Mouse (Mus musculus): ENCODE data around the gene Otos. TPM values are rescaled to one million over a fixed set of nuclear protein-coding genes. Genes with fewer than 3 reads are reported as not detected.
A peak's percentile ranks its signal among the peaks of the same experiment; 100 is the strongest.

The Otos gene
- polyA plus RNA-seq, 2 experiments from 2014 or later: 2.3 to 3.9 TPM

DNA sequence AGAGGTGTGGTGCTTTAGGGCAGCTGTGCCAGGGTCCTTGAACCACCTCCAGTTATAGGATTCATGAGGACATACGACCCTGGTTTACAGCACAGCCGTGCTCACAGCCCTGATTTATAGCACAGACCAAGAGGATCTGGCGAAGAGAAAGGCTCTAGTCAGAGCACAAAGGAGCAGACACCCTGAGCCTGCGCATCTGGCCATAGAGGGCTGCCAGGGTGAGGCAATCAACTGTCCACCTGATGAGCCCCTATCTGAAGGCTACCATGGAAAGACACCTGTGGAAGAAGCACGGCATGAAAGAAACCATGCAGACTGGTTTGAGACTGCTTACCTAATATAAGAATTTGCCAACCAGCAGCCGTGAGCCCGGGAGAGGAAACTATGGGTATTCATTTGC is 2.0 kb downstream of the Otos start:
- ATAC-seq: no peak

GRCm38 (mm10) chr1:92646111-92646510 is 2.5 kb downstream of the Otos start:
- ATAC-seq: no peak

GRCm38 (mm10) chr1:92644916-92645315 is 3.7 kb downstream of the Otos start:
- no peak for ATAC-seq

DNA sequence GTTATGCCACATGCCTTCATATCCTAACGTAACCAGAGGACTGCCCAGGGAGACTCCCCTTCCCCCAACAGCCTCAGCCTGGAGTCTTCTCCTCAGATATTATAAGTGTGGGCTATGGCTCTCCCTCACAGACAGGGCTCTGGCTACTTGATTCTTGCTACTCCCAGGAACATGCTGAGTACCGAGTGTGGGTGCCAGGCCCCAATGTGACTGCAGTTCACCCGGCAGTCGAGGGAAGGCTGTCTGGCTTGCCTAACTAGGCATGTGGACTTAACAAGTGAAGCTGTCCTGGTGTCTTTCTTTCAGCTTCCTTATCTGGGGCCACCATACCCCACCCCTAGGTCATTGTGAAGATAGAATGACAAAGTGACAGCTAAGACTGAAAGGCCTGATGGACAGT is 5.0 kb downstream of the Otos start:
- ATAC-seq: no peak

DNA sequence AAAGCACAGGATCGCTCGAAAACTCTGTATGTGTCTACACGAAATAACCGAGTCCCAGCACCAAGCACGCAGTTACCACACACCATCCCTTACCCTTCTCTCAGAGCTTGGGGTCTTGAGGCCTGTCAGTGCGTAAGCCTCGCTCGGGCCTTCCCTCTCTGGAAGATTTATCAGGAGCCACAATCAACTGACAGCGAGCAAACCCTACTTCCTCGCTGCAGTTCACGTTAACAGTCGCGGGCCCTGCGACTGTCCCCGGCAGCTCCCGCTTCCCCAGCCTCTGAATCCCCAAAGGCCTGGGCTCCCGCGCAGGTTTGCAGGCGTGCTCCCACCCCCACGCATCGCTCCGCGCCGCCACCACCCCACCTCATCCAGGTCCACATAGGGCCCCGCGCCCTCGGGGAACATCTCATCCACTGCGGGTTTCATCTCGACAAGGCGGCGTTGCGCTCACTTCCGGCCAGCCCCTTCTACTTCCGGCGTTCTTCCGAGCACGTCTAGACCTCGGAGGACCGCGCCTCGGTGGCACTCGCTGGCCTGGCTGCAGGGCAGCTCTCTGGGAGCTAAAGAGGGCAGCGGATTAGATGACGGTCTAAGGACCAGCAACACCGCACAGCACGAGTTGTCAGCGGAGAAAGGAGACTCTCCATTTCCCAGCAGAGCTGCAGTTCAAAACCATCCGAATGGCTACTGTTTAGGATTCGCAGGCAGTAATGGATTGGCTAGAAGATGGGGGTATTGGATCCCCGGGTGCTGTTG is 6.9 kb downstream of the Otos start, which contains the start of gene Cops9:
Gene Cops9, minus strand, starts transcription at position 472 of the 759 bp plus-strand sequence.
- ATAC-seq: peak; percentile 96

DNA sequence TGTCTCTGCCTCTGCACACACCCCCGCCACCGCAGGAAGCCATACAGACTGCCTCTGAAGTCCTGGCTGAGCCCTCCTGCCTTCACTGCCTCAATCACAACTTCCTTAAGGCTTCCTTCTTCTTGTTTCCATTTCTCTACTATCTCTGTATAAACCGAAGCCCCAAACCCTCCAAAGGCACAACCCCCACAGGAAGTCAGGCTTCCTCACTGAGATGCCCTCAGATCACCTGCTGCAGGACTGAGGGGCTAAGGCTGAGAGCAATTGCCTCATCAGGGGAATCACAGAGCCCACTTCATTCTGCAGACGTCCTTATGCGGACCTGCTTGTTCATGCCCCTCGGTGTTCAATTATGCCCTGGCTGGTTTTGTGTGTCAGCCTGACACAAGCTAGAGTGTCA is 8.2 kb downstream of the Otos start:
- ATAC-seq: peak; percentile 24

- no peak for ATAC-seq
Measured at GRCm38 (mm10) chr1:92638736-92639135, 9.9 kb downstream of the Otos start.

GRCm38 (mm10) chr1:92638181-92638580 is 10.5 kb downstream of the Otos start:
- ATAC-seq: no peak

GRCm38 (mm10) chr1:92637501-92638172 is 11.0 kb downstream of the Otos start:
- ATAC-seq: no peak

DNA sequence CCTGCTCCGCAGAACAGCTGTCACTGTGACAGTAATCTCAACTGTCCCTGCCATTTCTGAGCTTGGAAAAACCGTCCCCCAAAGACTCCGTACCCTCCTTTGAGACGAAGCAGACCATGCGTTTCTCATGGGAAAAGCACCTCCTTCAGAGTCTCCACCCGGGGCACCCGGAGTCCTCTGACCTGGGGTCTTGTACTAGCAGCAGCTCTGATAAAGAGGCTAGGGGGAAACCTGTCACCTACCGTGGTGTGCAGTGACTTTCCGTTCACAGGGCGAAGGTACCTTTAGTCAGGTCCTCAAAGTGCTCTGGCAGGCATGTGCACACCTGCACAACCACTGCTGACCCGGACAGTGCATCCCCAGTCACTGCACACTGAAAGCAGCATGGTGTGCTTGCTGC is 12.0 kb downstream of the Otos start:
- ATAC-seq: no peak

GRCm38 (mm10) chr1:92636015-92636414 is 12.6 kb downstream of the Otos start:
- ATAC-seq: no peak

- no peak for ATAC-seq
Measured at GRCm38 (mm10) chr1:92634976-92635599, 13.6 kb downstream of the Otos start.

DNA sequence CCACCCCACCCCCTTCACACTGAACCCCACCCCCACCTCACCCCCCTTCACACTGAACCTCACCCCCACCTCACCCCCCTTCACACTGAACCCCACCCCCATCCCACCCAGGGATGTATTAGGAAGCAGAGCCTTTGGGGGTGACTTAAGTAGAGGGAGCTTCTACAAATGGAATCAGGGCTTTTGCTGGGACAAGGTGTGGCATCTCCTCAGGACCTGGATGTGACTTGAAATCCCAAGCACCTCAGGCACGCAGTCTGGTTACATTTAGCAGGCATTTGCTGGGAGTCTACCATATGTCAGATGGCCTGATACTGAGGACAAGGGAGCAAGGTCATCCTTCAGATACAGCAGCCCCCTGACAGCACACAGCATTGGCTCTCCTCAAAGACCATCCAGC is 14.1 kb downstream of the Otos start:
- no peak for ATAC-seq

GRCm38 (mm10) chr1:92633726-92634125 is 14.9 kb downstream of the Otos start:
- no peak for ATAC-seq

GRCm38 (mm10) chr1:92632948-92633347 is 15.7 kb downstream of the Otos start:
- peak; percentile 80 for ATAC-seq

DNA sequence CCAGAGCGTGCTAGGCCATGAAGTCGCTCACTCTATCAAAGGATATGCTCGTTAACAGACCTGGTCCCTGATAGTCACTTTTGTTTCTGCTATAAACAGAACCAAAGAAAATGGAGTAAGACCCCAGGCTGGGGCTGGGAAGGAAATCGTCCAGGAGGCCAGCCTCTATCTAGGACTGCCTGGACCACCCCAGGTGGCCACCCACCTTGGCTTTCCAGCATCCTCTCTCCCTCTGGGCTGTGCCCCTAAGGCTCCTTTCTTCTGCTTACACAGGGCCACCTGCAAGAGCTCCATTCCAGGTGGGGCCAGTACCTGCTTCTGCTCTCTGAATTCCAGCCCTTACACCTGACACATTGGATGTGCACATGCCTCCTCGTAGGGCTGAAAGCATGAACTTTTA is 16.4 kb downstream of the Otos start:
- no peak for ATAC-seq

DNA sequence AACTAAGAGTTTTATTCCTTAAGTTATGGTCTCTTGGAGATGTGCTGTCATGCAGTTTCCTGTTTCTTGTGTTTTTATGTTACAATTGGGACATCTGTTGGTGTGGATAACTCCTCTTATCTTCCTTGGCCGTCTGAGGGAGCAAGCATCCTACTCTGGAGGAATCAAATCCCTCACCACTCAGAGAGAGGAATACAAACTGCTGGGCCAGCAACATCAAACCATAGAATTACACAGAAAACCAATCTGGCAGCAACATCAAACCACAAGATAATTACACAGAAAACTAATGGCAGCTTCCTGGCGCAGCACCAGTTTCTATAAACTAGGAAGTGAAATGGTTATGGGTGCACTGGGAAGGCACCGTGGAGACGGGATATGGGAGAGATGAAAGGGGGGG is 20.4 kb downstream of the Otos start:
- no peak for ATAC-seq

DNA sequence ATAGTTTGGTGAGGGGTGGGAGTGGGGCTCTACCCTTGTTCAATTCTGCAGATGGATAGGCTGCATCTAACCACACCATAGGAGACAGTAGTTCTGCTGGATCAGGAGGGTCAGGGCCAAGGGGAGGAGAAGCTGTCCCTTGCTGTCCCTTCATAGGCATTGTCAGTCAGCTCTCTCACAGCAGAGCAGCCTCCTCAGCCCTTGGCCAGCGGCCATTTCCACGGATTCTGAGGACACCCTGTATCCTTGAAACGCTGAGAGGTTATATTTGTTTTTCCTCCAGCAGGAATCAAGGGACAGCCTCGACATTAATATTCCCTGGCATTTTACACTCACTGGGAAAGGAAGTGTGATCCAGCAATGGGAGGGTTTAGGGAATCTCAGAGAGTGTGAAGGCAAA is 30.3 kb downstream of the Otos start:
- ATAC-seq: no peak

DNA sequence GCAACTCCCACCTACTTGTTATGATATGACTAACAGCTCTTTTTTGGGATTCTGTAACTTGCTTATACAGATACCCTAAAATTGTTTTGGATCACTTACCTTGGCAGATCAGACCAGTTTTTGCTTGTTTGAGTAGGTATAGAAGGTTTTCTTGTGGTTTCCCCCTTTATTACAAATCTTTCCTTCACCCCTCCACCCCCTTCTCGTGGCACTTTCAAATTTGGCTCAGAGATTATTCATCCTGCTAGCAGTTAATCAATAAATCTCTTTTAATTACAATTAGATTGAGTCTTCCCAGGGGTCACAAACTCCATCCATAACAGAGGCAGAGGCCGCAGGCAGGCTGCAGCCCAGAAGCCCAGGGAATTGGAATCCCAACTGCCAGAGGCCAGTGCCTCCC is 31.2 kb downstream of the Otos start, which contains the start of gene Olfr12:
Gene Olfr12, plus strand, starts transcription at position 301 of the 400 bp plus-strand sequence.
- no peak for ATAC-seq

DNA sequence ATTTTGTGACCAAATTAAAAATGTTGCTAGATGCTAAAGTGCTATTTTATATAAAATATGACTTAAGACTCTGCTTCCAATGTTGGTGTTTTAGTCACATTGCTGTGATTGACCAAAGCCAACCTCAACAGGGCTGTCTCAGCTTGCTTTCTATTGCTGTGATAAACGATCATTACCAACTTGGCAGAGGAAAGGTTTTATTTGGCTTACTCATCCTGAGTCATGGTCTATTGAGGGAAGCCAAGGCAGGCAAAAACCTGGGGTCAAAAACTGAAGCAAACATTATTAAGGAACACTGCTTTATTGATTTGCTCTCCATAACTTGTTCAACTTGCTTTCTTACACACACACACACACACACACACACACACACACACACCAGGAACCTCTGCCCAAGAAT is 32.6 kb downstream of the Otos start:
- ATAC-seq: no peak

DNA sequence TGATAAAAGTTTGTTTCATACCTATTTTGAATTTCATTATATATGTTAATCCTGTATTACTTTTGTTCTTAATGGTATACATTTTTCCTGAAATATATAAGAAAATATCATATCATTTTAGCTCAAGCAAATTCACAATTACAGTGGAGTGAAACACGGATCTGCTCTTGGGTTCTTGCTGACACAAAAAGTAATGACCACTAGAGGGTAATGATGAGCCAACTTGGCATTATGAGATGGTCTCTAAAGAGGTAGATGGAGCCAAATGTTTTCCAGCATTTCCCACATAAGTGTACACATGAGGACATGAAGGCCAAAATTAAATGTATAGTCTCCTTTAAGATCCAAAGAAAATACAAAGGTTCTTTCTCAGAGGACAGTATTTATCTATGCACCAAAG is 34.1 kb downstream of the Otos start:
- ATAC-seq: no peak

DNA sequence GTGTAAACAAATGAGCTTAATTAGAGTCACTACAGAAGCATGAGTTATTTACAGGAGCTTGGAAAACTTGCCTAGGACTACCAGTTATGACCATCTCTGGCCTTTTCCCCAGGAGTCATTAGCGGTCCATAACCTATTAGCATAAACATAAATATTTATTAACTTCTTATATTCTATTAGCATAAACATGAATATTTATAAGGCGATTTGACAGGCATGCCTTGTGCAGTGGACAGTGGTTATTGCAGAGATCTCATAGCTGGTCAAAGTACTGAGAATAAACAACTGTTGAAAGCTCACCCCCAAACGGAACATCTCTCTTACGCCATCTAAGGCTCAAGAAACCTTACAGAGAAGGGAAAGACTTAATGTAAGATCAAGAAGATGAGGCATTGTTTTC is 35.5 kb downstream of the Otos start:
- ATAC-seq: no peak

DNA sequence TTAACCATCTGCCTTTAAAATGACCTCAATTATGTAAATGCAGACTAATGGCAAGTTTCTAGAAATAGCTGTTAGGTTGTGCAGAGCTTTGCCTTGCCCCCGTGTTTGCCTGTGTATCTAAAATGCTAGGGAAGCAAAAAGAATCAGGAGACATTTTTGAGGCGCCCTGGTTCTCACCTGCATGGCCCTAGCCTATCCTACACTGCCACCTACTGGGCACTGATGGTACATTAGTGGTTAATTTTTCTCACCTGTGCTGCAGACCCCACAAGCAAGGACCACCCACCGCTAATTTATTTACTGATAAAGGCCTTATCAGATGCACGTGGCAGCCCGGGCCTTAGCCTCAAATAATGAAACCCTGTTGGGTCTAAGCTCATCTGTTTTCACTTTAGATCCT is 37.6 kb downstream of the Otos start:
- peak; percentile 57 for ATAC-seq

DNA sequence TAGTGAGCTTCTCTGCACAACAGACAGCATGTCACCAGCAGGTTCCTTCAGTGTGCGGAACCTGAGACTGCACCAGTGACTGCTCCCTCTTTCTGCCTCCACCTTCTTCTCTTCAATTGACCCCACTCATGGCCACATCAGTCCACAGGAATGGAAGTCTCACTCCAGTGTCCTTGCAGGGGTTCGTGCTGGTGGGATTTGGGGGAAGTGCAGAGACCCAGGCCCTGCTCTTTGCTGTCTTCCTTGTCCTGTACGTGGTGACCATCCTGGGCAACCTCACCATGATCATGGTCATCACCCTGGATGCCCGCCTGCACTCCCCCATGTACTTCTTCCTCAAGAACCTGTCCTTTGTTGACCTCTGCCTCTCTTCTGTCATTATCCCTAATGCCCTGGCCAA is 40.9 kb downstream of the Otos start:
- no peak for ATAC-seq
